Mouse (Mus musculus) lung, postnatal 0 days (tissue): Measurements from ENCODE around the gene Mad2l1bp. TPM values are rescaled to one million over a fixed set of nuclear protein-coding genes. Genes with fewer than 3 reads are reported as not detected.

ENCODE experiments used
- ATAC-seq: fragments of 200-750 bp; cut with Nextera tagmentation; 2 replicates; pipeline ENCODE4 v1.8.0; 2017; ENCODE audit warnings: moderate library complexity
- DNase-seq: peaks from one replicate; pipeline ENCODE4 v3.0.0-alpha.2; 2016; ENCODE audit warnings: low spot score
- H3K27ac ChIP-seq: fragments of 300-500 bp; sonication (generic); 2 replicates; pipeline ENCODE4 v1.5.1; 2014; ENCODE audit warnings: antibody characterized with exemption, mild to moderate bottlenecking, low read length, mixed read lengths
- H3K27me3 ChIP-seq: fragments of 300-500 bp; sonication (generic); replicated peaks from 2 replicates; pipeline ENCODE4 v1.6.1; 2014; ENCODE audit warnings: low read length, mixed read lengths; ENCODE audit not compliant: insufficient read depth
- H3K36me3 ChIP-seq: fragments of 300-500 bp; sonication (generic); 2 replicates; pipeline ENCODE4 v1.6.1; 2014; ENCODE audit warnings: low read length, mixed read lengths; ENCODE audit not compliant: insufficient read depth
- H3K4me1 ChIP-seq: fragments of 300-500 bp; sonication (generic); 2 replicates; pipeline ENCODE4 v1.6.1; 2014; ENCODE audit warnings: antibody characterized with exemption, low read depth, low read length, mixed read lengths; ENCODE audit not compliant: insufficient read depth
- H3K4me2 ChIP-seq: fragments of 300-500 bp; sonication (generic); replicated peaks from 2 replicates; pipeline ENCODE4 v1.6.1; 2014; ENCODE audit warnings: low read depth, mild to moderate bottlenecking, low read length, moderate library complexity, mixed read lengths
- H3K4me3 ChIP-seq: fragments of 300-500 bp; sonication (generic); 2 replicates; pipeline ENCODE4 v1.5.1; 2014; ENCODE audit warnings: low read depth, low read length
- H3K9ac ChIP-seq: fragments of 300-500 bp; sonication (generic); replicated peaks from 2 replicates; pipeline ENCODE4 v1.6.1; 2014; ENCODE audit warnings: low read depth, mild to moderate bottlenecking
- H3K9me3 ChIP-seq: fragments of 300-500 bp; sonication (generic); 2 replicates; pipeline ENCODE4 v1.6.1; 2016; ENCODE audit warnings: low read length, mixed read lengths
- CTCF ChIP-seq: IDR thresholded peaks from 2 replicates; pipeline ENCODE4 v1.5.1; 2016; ENCODE audit warnings: antibody characterized with exemption, mild to moderate bottlenecking
- EP300 ChIP-seq: IDR thresholded peaks from 2 replicates; pipeline ENCODE4 v1.6.1; 2016; ENCODE audit warnings: antibody characterized with exemption, mild to moderate bottlenecking, control low read depth
- WGBS: fragments of 180-500 bp; shearing (Covaris S2); extraction: QIAGEN DNeasy Blood & Tissue Kit; methylation state at CpG from one replicate; pipeline ENCODE4 v1.1.7; 2014; 5-methylcytosine and 5-hydroxymethylcytosine counted together
- polyA plus RNA-seq: library from polyadenylated mRNA; unstranded; fragments of >200 nt; fragmentation: Nextera tagmentation; extraction: Ambion mirVana; gene quantifications from 2 replicates; pipeline ENCODE4 v1.2.1, GENCODE M21; 2015

Mad2l1bp gene
- polyA plus RNA-seq: 43.5 and 44.6 TPM in 2 replicates

- Histone ChIP-seq H3K36me3 (0 out of 2 replicates have a peak, but pooled peaks cover 4% of the 10 kb centered on the region), H3K4me2 (peak within 1 kb of the TSS; percentile 74), H3K9me3 (no peaks in the 10 kb centered on the region), H3K4me3 (peak within 1 kb of the TSS; percentile 72), H3K27ac (peak within 1 kb of the TSS; percentile 86), H3K9ac (peak within 1 kb of the TSS; percentile 68), H3K4me1 (peaks cover 4% of the 10 kb centered on the region; the same call in 1 of the 2 replicates), H3K27me3 (no peaks in the 10 kb centered on the region)
- TF ChIP-seq CTCF: no peak
- peak; percentile 65 for TF ChIP-seq EP300
- WGBS: 1% methylated on average over 33 of the region's 33 CpGs
- peak; percentile 97 for ATAC-seq
- DNase-seq: peak; percentile 98
These were observed at the start of gene Mad2l1bp for GRCm38 (mm10) chr17:46152847-46153782. Gene Mad2l1bp (minus strand): TSS chr17:46153553.

- ATAC-seq (peak; percentile 25), DNase-seq (peak; percentile 36)
- Histone ChIP-seq H3K4me3 (peak overlapping the region; percentile 91), H3K4me1 (peaks cover 5% of the 10 kb centered on the region; the same call in 1 of the 2 replicates), H3K4me2 (peak overlapping the region; percentile 84), H3K9ac (peak overlapping the region; percentile 67), H3K27ac (peak overlapping the region; percentile 62), H3K36me3 (peaks cover 15% of the 10 kb centered on the region; the same call in 1 of the 2 replicates), H3K27me3 (no peaks in the 10 kb centered on the region), H3K9me3 (no peaks in the 10 kb centered on the region)
- TF ChIP-seq EP300: no peak
- TF ChIP-seq CTCF: no peak
- WGBS: under 1% methylated on average over 20 of the region's 20 CpGs
These were observed 49.7 kb upstream of the Mad2l1bp start for GRCm38 (mm10) chr17:46203078-46203477.

- peak within 1 kb of the TSS; percentile 84 for H3K4me2 ChIP-seq
- H3K27ac ChIP-seq: peak within 1 kb of the TSS; percentile 62
- H3K9me3 ChIP-seq: no peaks in the 10 kb centered on the region
- H3K36me3 ChIP-seq: peaks cover 12% of the 10 kb centered on the region; the same call in 1 of the 2 replicates
- H3K4me3 ChIP-seq: peak within 1 kb of the TSS; percentile 91
- under 1% methylated on average over 64 of the region's 66 CpGs for WGBS
- H3K27me3 ChIP-seq: no peaks in the 10 kb centered on the region
- TF ChIP-seq EP300 (no peak), CTCF (peak; percentile 20; the same call in 1 of the 2 replicates)
- peaks cover 5% of the 10 kb centered on the region; the same call in 1 of the 2 replicates for H3K4me1 ChIP-seq
- peak within 1 kb of the TSS; percentile 67 for H3K9ac ChIP-seq
- peak; percentile 97 for DNase-seq
- ATAC-seq: peak; percentile 98
These were observed 49.2 kb upstream of the Mad2l1bp start, which contains the start of the genes Polh and Xpo5 for GRCm38 (mm10) chr17:46202421-46203071. Gene Polh (minus strand): TSS chr17:46202645. Gene Xpo5 (plus strand): TSS chr17:46202782.

- H3K4me2 ChIP-seq: peak overlapping the region; percentile 84; the same call in 1 of the 2 replicates
- 36% methylated on average over 6 of the region's 6 CpGs for WGBS
- no peak overlapping the region for H3K27ac ChIP-seq
- peak; percentile 26 for DNase-seq
- H3K36me3 ChIP-seq: 0 out of 2 replicates have a peak, but pooled peaks cover 9% of the 10 kb centered on the region
- no peaks in the 10 kb centered on the region for H3K27me3 ChIP-seq
- TF ChIP-seq CTCF: no peak
- no peak for TF ChIP-seq EP300
- H3K4me1 ChIP-seq: peaks cover 5% of the 10 kb centered on the region; the same call in 1 of the 2 replicates
- no peak overlapping the region for H3K9ac ChIP-seq
- H3K4me3 ChIP-seq: no peak overlapping the region
- no peaks in the 10 kb centered on the region for H3K9me3 ChIP-seq
- no peak for ATAC-seq
These were observed 47.8 kb upstream of the Mad2l1bp start for GRCm38 (mm10) chr17:46201151-46201550.

GRCm38 (mm10) chr17:46188829-46189228 is 35.5 kb upstream of the Mad2l1bp start:
- DNase-seq: no peak
- ATAC-seq: no peak
- no peak overlapping the region for H3K4me3 ChIP-seq
- no peak overlapping the region for H3K9ac ChIP-seq
- peaks cover 26% of the 10 kb centered on the region for H3K36me3 ChIP-seq
- no peak for TF ChIP-seq CTCF
- no peak for TF ChIP-seq EP300
- H3K4me1 ChIP-seq: no peaks in the 10 kb centered on the region
- 94% methylated on average over 2 of the region's 2 CpGs for WGBS
- H3K27ac ChIP-seq: no peak overlapping the region
- no peak overlapping the region for H3K4me2 ChIP-seq
- H3K27me3 ChIP-seq: no peaks in the 10 kb centered on the region
- H3K9me3 ChIP-seq: no peaks in the 10 kb centered on the region

- WGBS: 88% methylated on average over 4 of the region's 4 CpGs
- H3K36me3 ChIP-seq: peaks cover 18% of the 10 kb centered on the region; the same call in 1 of the 2 replicates
- H3K9ac ChIP-seq: no peak overlapping the region
- no peaks in the 10 kb centered on the region for H3K27me3 ChIP-seq
- H3K4me2 ChIP-seq: no peak overlapping the region
- ATAC-seq: no peak
- TF ChIP-seq EP300 (no peak), CTCF (peak; percentile 58)
- no peak for DNase-seq
- no peak overlapping the region for H3K27ac ChIP-seq
- H3K9me3 ChIP-seq: no peaks in the 10 kb centered on the region
- H3K4me1 ChIP-seq: no peaks in the 10 kb centered on the region
- H3K4me3 ChIP-seq: no peak overlapping the region
These were observed 28.9 kb upstream of the Mad2l1bp start for GRCm38 (mm10) chr17:46182273-46182672.
